8 mouse cellular contexts compared by ENCODE assay signal in genomic region chr10:79668771-79669575, GRCm38 (mm10). TPM values are rescaled to one million over a fixed set of nuclear protein-coding genes. Genes with fewer than 3 reads are reported as not detected.
DNase-seq lines count a peak whose midpoint lies in the region; ATAC-seq and TF ChIP-seq lines count a peak whose summit lies in the region.

Gene Tpgs1 (plus strand): TSS chr10:79669369.

- no peaks in the 10 kb centered on the region for H3K9me3 ChIP-seq in erythroblast, embryonic 14.5 days (ENCODE audit: control insufficient read depth, low read length)
- no peaks in the 10 kb centered on the region for H3K9me3 ChIP-seq in heart, embryonic 12.5 days (replicated peaks)
- no peaks in the 10 kb centered on the region for H3K9me3 ChIP-seq in kidney, postnatal 0 days (replicated peaks; ENCODE audit: low read length)
- H3K9me3 ChIP-seq in liver, embryonic 11.5 days (ENCODE audit: control insufficient read depth, low read length) = no peaks in the 10 kb centered on the region
- no peaks in the 10 kb centered on the region for H3K9me3 ChIP-seq in stomach, embryonic 14.5 days (ENCODE audit: control insufficient read depth, low read depth, low read length)

- peak within 1 kb of the TSS; percentile 85 for H3ac ChIP-seq in C2C12 (ENCODE audit: control insufficient read depth, insufficient read length, low read depth)

- H3K27ac ChIP-seq in heart, embryonic 12.5 days (ENCODE audit: poor library complexity, severe bottlenecking) = peak within 1 kb of the TSS; percentile 87
- H3K27ac ChIP-seq in kidney, postnatal 0 days = peak within 1 kb of the TSS; percentile 90
- peak within 1 kb of the TSS; percentile 88 for H3K27ac ChIP-seq in liver, embryonic 11.5 days (ENCODE audit: low read depth, low read length)
- peak within 1 kb of the TSS; percentile 94 for H3K27ac ChIP-seq in stomach, embryonic 14.5 days (ENCODE audit: low read length)

- ATAC-seq in heart, embryonic 12.5 days (ENCODE audit: insufficient number of reproducible peaks, low FRiP score) = peak; percentile 80
- peak; percentile 70 for ATAC-seq in kidney, postnatal 0 days (replicated peaks; ENCODE audit: low FRiP score, low read depth)
- ATAC-seq in liver, embryonic 11.5 days (replicated peaks; ENCODE audit: low FRiP score) = peak; percentile 74
- peak; percentile 66 for ATAC-seq in stomach, embryonic 14.5 days (ENCODE audit: insufficient number of reproducible peaks, insufficient read depth, low FRiP score, low read depth)

- WGBS in heart, embryonic 12.5 days = under 1% methylated on average over 45 of the region's 45 CpGs
- WGBS in kidney, postnatal 0 days = under 1% methylated on average over 45 of the region's 45 CpGs
- WGBS in liver, embryonic 11.5 days = under 1% methylated on average over 45 of the region's 45 CpGs
- under 1% methylated on average over 45 of the region's 45 CpGs for WGBS in stomach, embryonic 14.5 days

- peak within 1 kb of the TSS; percentile 92 for H3K4me3 ChIP-seq in C2C12 (ENCODE audit: insufficient read depth, poor library complexity, severe bottlenecking)
- H3K4me3 ChIP-seq in erythroblast, embryonic 14.5 days (replicated peaks) = peak within 1 kb of the TSS; percentile 88
- peak within 1 kb of the TSS; percentile 90 for H3K4me3 ChIP-seq in heart, embryonic 12.5 days
- peak within 1 kb of the TSS; percentile 97 for H3K4me3 ChIP-seq in kidney, postnatal 0 days (replicated peaks; ENCODE audit: low read depth, low read length)
- peak within 1 kb of the TSS; percentile 99 for H3K4me3 ChIP-seq in liver, embryonic 11.5 days (ENCODE audit: low read depth, low read length)
- H3K4me3 ChIP-seq in stomach, embryonic 14.5 days (ENCODE audit: low read depth, low read length) = peak within 1 kb of the TSS; percentile 96

- no peak; the same call in 1 of the 2 replicates for TF ChIP-seq POLR2A in brain, embryonic 14.5 days (IDR thresholded peaks at IDR 0.05; ENCODE audit: borderline replicate concordance, extremely low read depth, insufficient read depth, insufficient read length, poor library complexity, severe bottlenecking)

- peak; percentile 98 for DNase-seq in brain, embryonic 14.5 days (ENCODE audit: low read depth)
- peak; percentile 95 for DNase-seq in kidney, postnatal 0 days (ENCODE audit: low spot score)
- DNase-seq in liver, embryonic 11.5 days (ENCODE audit: low spot score) = peak; percentile 94
- peak; percentile 96 for DNase-seq in naive thymus-derived CD4-positive, alpha-beta T cell, adult 2 months (ENCODE audit: low read depth)

- H3K79me3 ChIP-seq in C2C12 (ENCODE audit: low read depth) = peaks cover 14% of the 10 kb centered on the region

- H3K4me2 ChIP-seq in heart, embryonic 12.5 days = peak within 1 kb of the TSS; percentile 80
- H3K4me2 ChIP-seq in kidney, postnatal 0 days (ENCODE audit: low read length) = peak within 1 kb of the TSS; percentile 81
- peak within 1 kb of the TSS; percentile 91 for H3K4me2 ChIP-seq in liver, embryonic 11.5 days
- peak within 1 kb of the TSS; percentile 83 for H3K4me2 ChIP-seq in stomach, embryonic 14.5 days (replicated peaks; ENCODE audit: low read depth, low read length)

- TF ChIP-seq CTCF in C2C12 (IDR thresholded peaks at IDR 0.05; ENCODE audit: control insufficient read depth, insufficient read depth, insufficient read length) = no peak
- peak; percentile 82 for TF ChIP-seq CTCF in brain, embryonic 14.5 days (IDR thresholded peaks at IDR 0.05; ENCODE audit: borderline replicate concordance, extremely low read depth, insufficient read depth, insufficient read length)
- TF ChIP-seq CTCF in kidney, postnatal 0 days (IDR thresholded peaks at IDR 0.05; ENCODE audit: low read depth) = peak; percentile 94

- peaks cover 38% of the 10 kb centered on the region for H3K4me1 ChIP-seq in erythroblast, embryonic 14.5 days (ENCODE audit: control insufficient read depth)
- H3K4me1 ChIP-seq in heart, embryonic 12.5 days (replicated peaks) = peaks cover 12% of the 10 kb centered on the region
- H3K4me1 ChIP-seq in kidney, postnatal 0 days (replicated peaks; ENCODE audit: insufficient read depth, low read length) = peaks cover 17% of the 10 kb centered on the region
- peaks cover 13% of the 10 kb centered on the region for H3K4me1 ChIP-seq in liver, embryonic 11.5 days (replicated peaks; ENCODE audit: control insufficient read depth, insufficient read depth, low read length)
- peaks cover 7% of the 10 kb centered on the region for H3K4me1 ChIP-seq in stomach, embryonic 14.5 days (ENCODE audit: control insufficient read depth, insufficient read depth, low read length)

- H3K36me3 ChIP-seq in C2C12 (ENCODE audit: control insufficient read depth, insufficient read depth) = peaks cover 7% of the 10 kb centered on the region
- peaks cover 14% of the 10 kb centered on the region for H3K36me3 ChIP-seq in erythroblast, embryonic 14.5 days (ENCODE audit: control insufficient read depth)
- H3K36me3 ChIP-seq in heart, embryonic 12.5 days = peaks cover 13% of the 10 kb centered on the region
- no peaks in the 10 kb centered on the region for H3K36me3 ChIP-seq in kidney, postnatal 0 days (ENCODE audit: insufficient read depth, low read length)
- H3K36me3 ChIP-seq in liver, embryonic 11.5 days (ENCODE audit: control insufficient read depth, insufficient read depth, low read length) = 0 out of 2 replicates have a peak, but pooled peaks cover 2% of the 10 kb centered on the region
- no peaks in the 10 kb centered on the region for H3K36me3 ChIP-seq in stomach, embryonic 14.5 days (ENCODE audit: control insufficient read depth, insufficient read depth, low read length)

- peaks cover 16% of the 10 kb centered on the region for H3K27me3 ChIP-seq in C2C12 (ENCODE audit: control insufficient read depth, insufficient read depth, insufficient read length)
- H3K27me3 ChIP-seq in erythroblast, embryonic 14.5 days (ENCODE audit: control insufficient read depth) = peaks cover 6% of the 10 kb centered on the region
- H3K27me3 ChIP-seq in heart, embryonic 12.5 days (replicated peaks) = peaks cover 14% of the 10 kb centered on the region
- H3K27me3 ChIP-seq in kidney, postnatal 0 days (ENCODE audit: insufficient read depth, low read length) = no peaks in the 10 kb centered on the region
- H3K27me3 ChIP-seq in liver, embryonic 11.5 days (replicated peaks; ENCODE audit: control insufficient read depth, insufficient read depth, low read length) = no peaks in the 10 kb centered on the region
- no peaks in the 10 kb centered on the region for H3K27me3 ChIP-seq in stomach, embryonic 14.5 days (ENCODE audit: control insufficient read depth, insufficient read depth, low read length)

- peaks cover 23% of the 10 kb centered on the region for H3K79me2 ChIP-seq in C2C12 (ENCODE audit: control insufficient read depth, insufficient read depth)

- peak within 1 kb of the TSS; percentile 84 for H3K9ac ChIP-seq in heart, embryonic 12.5 days
- H3K9ac ChIP-seq in kidney, postnatal 0 days (ENCODE audit: low read depth, low read length) = peak within 1 kb of the TSS; percentile 81
- H3K9ac ChIP-seq in liver, embryonic 11.5 days (ENCODE audit: low read depth, low read length) = peak within 1 kb of the TSS; percentile 86
- peak within 1 kb of the TSS; percentile 81 for H3K9ac ChIP-seq in stomach, embryonic 14.5 days (replicated peaks; ENCODE audit: low read depth, low read length)

TF ChIP-seq in C2C12, 6 proteins besides CTCF, POLR2A, EP300 and RAD21:
- no peak for TF ChIP-seq USF1 (IDR thresholded peaks at IDR 0.05; ENCODE audit: low read depth)
- TF ChIP-seq MYOD1 (IDR thresholded peaks at IDR 0.05; ENCODE audit: control insufficient read depth, insufficient read length, low read depth) = no peak
- no peak for TF ChIP-seq MAX (IDR thresholded peaks at IDR 0.05)
- TF ChIP-seq CEBPB (IDR thresholded peaks at IDR 0.05; ENCODE audit: low read depth) = no peak
- no peak for TF ChIP-seq MYOG (IDR thresholded peaks at IDR 0.05; ENCODE audit: control insufficient read depth, extremely low read depth, insufficient read length)

RNA-seq across cellular contexts. Expression of gene Tpgs1, which starts in this region (rescaled TPM):
- 80.7 TPM for polyA plus RNA-seq in C2C12 (2012; fragmentation: generic; extraction: Trizol)
- polyA plus RNA-seq in brain, embryonic 14.5 days (2012; rRNA removed) = 68.2 and 69.2 TPM in 2 replicates
- 15.5 and 17.8 TPM in 2 replicates for polyA plus RNA-seq in erythroblast, embryonic 14.5 days (2012)
- 41.9 and 46.0 TPM in 2 replicates for polyA plus RNA-seq in heart, embryonic 12.5 days (2016; fragmentation: Nextera tagmentation; extraction: Ambion mirVana)
- polyA plus RNA-seq in kidney, postnatal 0 days (2015; fragmentation: Nextera tagmentation; extraction: Ambion mirVana) = 82.5 and 84.9 TPM in 2 replicates
- polyA plus RNA-seq in liver, embryonic 11.5 days (2014; fragmentation: Nextera tagmentation; extraction: Ambion mirVana) = 48.5 and 50.5 TPM in 2 replicates
- 64.5 and 64.8 TPM in 2 replicates for polyA plus RNA-seq in stomach, embryonic 14.5 days (2014; fragmentation: Nextera tagmentation; extraction: Ambion mirVana)

Comparison
In these comparisons a context has a peak if more than half of its experiments do, and no peak if none do; other contexts are left out.
1. Peak in every context shown above with its lines: DNase-seq, ATAC-seq, H3K4me3 ChIP-seq and H3K27ac ChIP-seq.